Mouse (Mus musculus) liver, postnatal 0 days (tissue): Measurements from ENCODE around the gene Gm20388.

Experiments used
- CTCF ChIP-seq: sonication (generic); IDR thresholded peaks from 2 replicates; pipeline ENCODE4 v1.5.1; 2016; ENCODE audit warnings: antibody characterized with exemption, low read depth
- EP300 ChIP-seq: IDR thresholded peaks from 2 replicates; pipeline ENCODE4 v1.6.1; 2016; ENCODE audit warnings: antibody characterized with exemption, low read depth, mild to moderate bottlenecking

DNA sequence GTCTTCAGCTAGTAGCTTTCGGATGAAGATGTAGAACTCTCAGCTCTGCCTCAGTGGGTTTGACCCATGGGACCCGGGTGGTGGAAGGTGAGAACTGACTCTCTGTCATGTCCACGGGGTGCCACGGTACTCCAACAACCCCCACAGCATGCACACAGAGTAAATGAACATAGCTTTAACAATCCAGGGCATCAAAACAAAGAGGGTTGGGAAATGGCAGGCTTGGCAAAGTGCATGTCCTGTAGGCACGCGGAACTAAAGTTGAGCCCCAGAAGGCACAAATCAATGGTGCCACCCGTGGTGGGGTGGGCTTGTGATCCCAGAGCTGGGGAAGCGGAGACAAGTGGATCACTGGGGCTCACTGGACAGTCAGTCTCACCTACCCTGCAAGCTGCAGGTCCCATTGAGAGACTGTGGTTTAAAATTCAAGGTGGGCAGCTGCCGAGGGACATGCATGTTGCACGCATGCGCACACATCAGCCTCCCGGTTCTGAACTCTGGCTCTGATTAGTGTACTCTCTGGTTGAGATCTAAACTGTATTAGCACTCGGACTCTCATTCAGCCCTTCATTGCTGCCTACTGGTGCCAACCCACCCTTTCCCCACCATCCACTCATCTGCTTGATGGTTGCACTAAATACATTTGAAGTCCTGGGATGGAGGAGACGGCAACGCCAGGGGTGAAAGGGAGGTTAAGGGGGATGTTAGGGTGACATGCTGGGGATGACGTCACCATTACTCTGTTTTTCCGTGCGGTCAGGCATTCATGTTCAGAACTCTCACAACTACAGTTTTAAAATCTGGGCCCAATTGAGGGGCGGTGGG is 2037.9 kb downstream of the Gm20388 start:
- no peak for TF ChIP-seq CTCF
- no peak for TF ChIP-seq EP300
